Mouse (Mus musculus) cerebellum, adult 2 months (tissue): ENCODE measurements around the gene Prap1. TPM values are rescaled to one million over a fixed set of nuclear protein-coding genes. Genes with fewer than 3 reads are reported as not detected.

Experiments used
- DNase-seq, 2 experiments: peaks; one replicate each; pipeline ENCODE4 v3.0.0; 2021
- H3K27ac ChIP-seq: fragments of 200-500 bp; 2 replicates; pipeline ENCODE4 v1.5.1; 2012; ENCODE audit warnings: low read length, control low read depth, inconsistent platforms; ENCODE audit not compliant: insufficient read depth
- H3K27me3 ChIP-seq: fragments of 200-500 bp; 2 replicates; pipeline ENCODE4 v1.6.1; 2012; ENCODE audit warnings: inconsistent platforms, mild to moderate bottlenecking, low read length, moderate library complexity; ENCODE audit not compliant: control insufficient read depth, insufficient read depth
- H3K4me1 ChIP-seq: fragments of 200-500 bp; 2 replicates; pipeline ENCODE4 v1.6.1; 2011; ENCODE audit warnings: low read length; ENCODE audit not compliant: control insufficient read depth, insufficient read depth
- H3K4me3 ChIP-seq: fragments of 200-500 bp; replicated peaks from 2 replicates; pipeline ENCODE3; 2011; ENCODE audit warnings: mild to moderate bottlenecking, low read depth, low read length, control low read depth; ENCODE audit not compliant: insufficient read depth
- CTCF ChIP-seq: fragments of 200-500 bp; IDR thresholded peaks from 2 replicates; pipeline ENCODE4 v1.5.1; 2011; ENCODE audit warnings: low read depth, mild to moderate bottlenecking, control low read depth, low read length, moderate library complexity, borderline replicate concordance; ENCODE audit not compliant: insufficient read depth
- POLR2A ChIP-seq: fragments of 200-500 bp; IDR thresholded peaks from 2 replicates; pipeline ENCODE4 v1.6.1; 2011; ENCODE audit warnings: low read length, control low read depth, borderline replicate concordance; ENCODE audit not compliant: insufficient read depth
- WGBS: fragments of 180-500 bp; shearing (Covaris S2); methylation state at CpG from one replicate; pipeline ENCODE4 v1.1.7; 2018; 5-methylcytosine and 5-hydroxymethylcytosine counted together
- polyA plus RNA-seq: library from polyadenylated mRNA; depleted of rRNA; stranded (reverse); fragments of >200 nt; gene quantifications from 2 replicates; pipeline ENCODE4 v1.2.3, GENCODE M21; 2012; rRNA removed

Prap1 gene
- polyA plus RNA-seq, 1 experiment: not detected

DNA sequence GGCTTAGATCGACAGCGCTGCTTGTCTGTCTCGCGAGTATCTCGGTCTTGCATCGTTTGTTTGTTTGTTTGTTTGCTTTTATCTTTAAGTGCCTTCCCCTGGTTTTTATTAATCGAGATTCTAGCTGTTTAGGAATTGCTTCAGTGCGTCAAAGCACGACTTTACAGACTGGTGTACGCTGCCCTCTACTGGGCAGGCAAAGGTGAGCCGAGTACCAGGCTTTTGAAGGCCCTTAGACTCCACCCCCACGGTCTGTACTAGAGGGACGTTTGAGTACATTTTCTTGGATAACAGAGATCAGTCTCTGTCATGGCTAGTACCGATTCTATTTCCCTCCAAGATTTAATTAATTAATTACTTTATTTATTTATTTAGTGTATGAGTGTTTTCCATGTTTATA, 48.2 kb downstream of the Prap1 start:
- TF ChIP-seq CTCF (peak; percentile 85), POLR2A (no peak)
- Histone ChIP-seq H3K4me1 (no peaks in the 10 kb centered on the region), H3K27ac (no peak overlapping the region), H3K4me3 (no peak overlapping the region), H3K27me3 (no peaks in the 10 kb centered on the region)
- WGBS: 2% methylated on average over 14 of the region's 14 CpGs
- DNase-seq: peak; percentile 72 to 75

- Histone ChIP-seq H3K27ac (no peak overlapping the region), H3K4me3 (no peak overlapping the region), H3K4me1 (no peaks in the 10 kb centered on the region), H3K27me3 (no peaks in the 10 kb centered on the region)
- TF ChIP-seq CTCF (no peak), POLR2A (no peak)
- DNase-seq: no peak
- 85% methylated on average over 4 of the region's 4 CpGs for WGBS
Observed at GRCm38 (mm10) chr7:140144550-140144949, 51.4 kb downstream of the Prap1 start.

Other genes with a start within 250 kb of the Prap1 start
- 139 and 160 TPM in 2 replicates for gene Kndc1, start 198.7 kb upstream of the Prap1 start, polyA plus RNA-seq
- gene Utf1, start 149.6 kb upstream of the Prap1 start, polyA plus RNA-seq: 0.16 TPM in 1 of 2 replicates, not detected in the other
- 0.21 and 0.39 TPM in 2 replicates for gene 6430531B16Rik, start 114.6 kb upstream of the Prap1 start, polyA plus RNA-seq
- 2.8 and 4.1 TPM in 2 replicates for gene Adam8, start 100.8 kb upstream of the Prap1 start, polyA plus RNA-seq
- gene Zfp511, start 57.0 kb upstream of the Prap1 start, polyA plus RNA-seq: 75.8 and 76.9 TPM in 2 replicates
- gene Tubgcp2, start 56.7 kb upstream of the Prap1 start, polyA plus RNA-seq: 51.4 and 54.5 TPM in 2 replicates
- not detected in 2 replicates for gene Msx3, start 44.3 kb upstream of the Prap1 start, polyA plus RNA-seq
- gene Caly, start 10.8 kb upstream of the Prap1 start, polyA plus RNA-seq: 189 and 198 TPM in 2 replicates
- gene Fuom, start 9.0 kb downstream of the Prap1 start, polyA plus RNA-seq: 94.7 and 98.3 TPM in 2 replicates
- 5.0 and 5.9 TPM in 2 replicates for gene Paox, start 22.4 kb downstream of the Prap1 start, polyA plus RNA-seq
- gene Echs1, start 23.1 kb downstream of the Prap1 start, polyA plus RNA-seq: 90.9 and 98.6 TPM in 2 replicates
- gene Mtg1, start 44.2 kb downstream of the Prap1 start, polyA plus RNA-seq: 42.4 and 45.9 TPM in 2 replicates
- 25.9 and 27.7 TPM in 2 replicates for gene Sprn, start 61.5 kb downstream of the Prap1 start, polyA plus RNA-seq
- not detected in 2 replicates for gene Olfr522, start 71.4 kb downstream of the Prap1 start, polyA plus RNA-seq
- 0.10 TPM in 2 replicates for gene Olfr523, start 79.8 kb downstream of the Prap1 start, polyA plus RNA-seq
- gene Olfr524, start 112.6 kb downstream of the Prap1 start, polyA plus RNA-seq: not detected in 2 replicates
- gene Cd163l1, start 124.9 kb downstream of the Prap1 start, polyA plus RNA-seq: 0.03 TPM in 1 of 2 replicates, not detected in the other
- 0.10 and 0.13 TPM in 2 replicates for gene 5830411N06Rik, start 153.9 kb downstream of the Prap1 start, polyA plus RNA-seq
- gene Olfr525, start 227.5 kb downstream of the Prap1 start, polyA plus RNA-seq: not detected in 2 replicates
- gene Olfr527, start 240.6 kb downstream of the Prap1 start, polyA plus RNA-seq: not detected in 2 replicates